ENCODE assay signal across 19 mouse cellular contexts in the genomic region with DNA sequence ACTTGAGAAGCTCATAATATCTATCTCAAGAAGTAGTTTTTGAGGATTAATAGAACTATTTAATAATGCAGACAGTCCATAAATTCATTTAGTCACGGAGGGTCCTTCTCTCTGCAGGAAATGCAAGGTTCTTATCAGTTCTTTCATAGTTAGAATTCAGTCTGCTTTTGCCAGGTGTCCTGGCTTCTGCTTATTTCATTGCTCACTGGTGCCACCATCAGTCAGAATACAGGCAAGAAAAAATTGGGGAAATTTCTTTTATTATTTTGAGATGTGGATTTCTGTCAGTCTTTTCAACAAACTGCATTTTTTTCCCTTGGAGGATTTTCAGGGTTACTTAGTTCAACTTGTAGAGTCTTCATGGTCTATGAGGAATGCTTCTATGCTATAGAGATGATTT. TPM values are rescaled to one million over a fixed set of nuclear protein-coding genes. Genes with fewer than 3 reads are reported as not detected.
A peak's percentile ranks its signal among the peaks of the same experiment; 100 is the strongest.
DNase-seq lines count a peak whose midpoint lies in the region; TF ChIP-seq lines count a peak whose summit lies in the region.
"Had no signal": no experiment of that assay in that cellular context is flagged by ENCODE, and none has a peak within 500 bp of the region (broad histone marks: within the 10 kb centered on the region; RNA-seq: fewer than 3 reads in every experiment).

No protein-coding gene starts in this region.

- DNase-seq in gastrocnemius, adult 2 months, result no peak
- no peak for DNase-seq in gastrocnemius, postnatal 4 days (ENCODE audit: low spot score in 2 of 2)
- DNase-seq in layer of hippocampus, adult 11-12 months (ENCODE audit: low spot score), result peak; percentile 6
- no peak for DNase-seq in layer of hippocampus, postnatal 36 days
- DNase-seq in 3T3-L1 (ENCODE audit: low read depth, low spot score) (peak; percentile 1), 416B (ENCODE audit: low read depth) (peak; percentile 46)
- no peak for DNase-seq in thymus, postnatal 14 days
- DNase-seq: heart, adult 11 months; lung, postnatal 14 days; thymus, postnatal 25 days had no signal

- peak; percentile 5; the same call in 1 of the 2 replicates for TF ChIP-seq CTCF in gastrocnemius, adult 2 months (IDR thresholded peaks at IDR 0.05)

- no peak overlapping the region for H3K4me3 ChIP-seq in gastrocnemius, adult 2 months
- H3K4me3 ChIP-seq: embryonic facial prominence, embryonic 13.5 days; forebrain, embryonic 13.5 days; hindbrain, embryonic 15.5 days; myocyte had no signal

- intact Hi-C loops in gastrocnemius, adult 2 months (cut with DNase I), result no loop called here

- no peak overlapping the region for H3K27ac ChIP-seq in gastrocnemius, adult 2 months
- H3K27ac ChIP-seq: embryonic facial prominence, embryonic 13.5 days; forebrain, embryonic 13.5 days; hindbrain, embryonic 15.5 days had no signal

RNA-seq across cellular contexts. Expression of gene Pcdh11x, which starts 2.6 kb away (rescaled TPM):
- total RNA-seq in gastrocnemius, adult 2 months (2021), result under 1 TPM; 0.13 to 0.36 TPM
- 1 to 10 TPM in 1 of 2 experiments, under 1 TPM in 1; 0.96 to 2.1 TPM for total RNA-seq in gastrocnemius, postnatal 4 days (2021)
- total RNA-seq in layer of hippocampus, postnatal 36 days (2021), result 1 to 10 TPM; 7.0 to 7.9 TPM
- total RNA-seq: CH12.LX; megakaryocyte-erythroid progenitor cell, adult 5-6 weeks had no signal

RNA-seq across cellular contexts. Expression of gene H2afb3, which starts 25.4 kb away (rescaled TPM):
- total RNA-seq in gastrocnemius, adult 2 months (2021), result not detected
- not detected for total RNA-seq in gastrocnemius, postnatal 4 days (2021)
- total RNA-seq in layer of hippocampus, postnatal 36 days (2021), result not detected
- total RNA-seq: adrenal gland, postnatal 4 days; CH12.LX; layer of hippocampus, postnatal 10 days; left cerebral cortex, postnatal 36 days; megakaryocyte-erythroid progenitor cell, adult 5-6 weeks had no signal

Comparison
In these comparisons a context has a peak if more than half of its experiments do, and no peak if none do; other contexts are left out.
1. DNase-seq: peak in layer of hippocampus, adult 11-12 months (single experiment), 3T3-L1 (single experiment) and 416B (single experiment); none in gastrocnemius, adult 2 months (single experiment), gastrocnemius, postnatal 4 days (0 of 2), layer of hippocampus, postnatal 36 days (0 of 2) and thymus, postnatal 14 days (single experiment).